Mouse (Mus musculus): Measurements from ENCODE around the gene Ksr2.

- TF ChIP-seq CTCF (conservative IDR thresholded peaks at IDR 0.05; ENCODE audit: low read length) = no peak
- no peak for TF ChIP-seq NANOG (IDR thresholded peaks at IDR 0.05; ENCODE audit: borderline replicate concordance, low read length)
Measured at GRCm38 (mm10) chr5:117574894-117575293, 161.1 kb downstream of the Ksr2 start.
